Mouse (Mus musculus): ENCODE data around the gene Slain1. TPM values are rescaled to one million over a fixed set of nuclear protein-coding genes. Genes with fewer than 3 reads are reported as not detected.

Slain1 gene
- polyA plus RNA-seq, 1 experiment from 2014 or later: 20.6 TPM

DNA sequence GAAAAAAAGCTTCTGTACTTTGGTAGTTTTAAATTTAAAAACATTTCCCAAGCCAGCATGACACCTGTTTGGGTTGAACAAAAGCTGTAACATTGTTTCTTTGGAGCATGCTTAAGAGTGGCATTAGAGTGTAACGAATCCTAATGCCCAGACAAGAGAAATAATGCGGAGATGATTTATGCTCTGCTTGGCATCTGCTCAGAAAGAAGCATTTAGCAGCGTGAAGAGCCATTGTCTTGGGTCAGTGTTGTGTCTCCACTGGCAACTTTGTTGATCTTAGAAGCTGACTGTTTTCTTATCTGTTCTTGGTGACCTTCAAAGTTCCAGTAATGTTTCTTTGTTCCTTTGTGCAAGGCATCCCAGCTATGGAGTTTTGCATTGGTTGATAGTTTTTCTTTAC, 6.1 kb upstream of the Slain1 start:
- Histone ChIP-seq H3K27me3 (replicated peaks; ENCODE audit: control insufficient read depth, insufficient read depth, low read length) (no peaks in the 10 kb centered on the region), H3K4me3 (replicated peaks; ENCODE audit: low read length) (no peak overlapping the region), H3K27ac (ENCODE audit: low read length) (no peak overlapping the region), H3K4me2 (ENCODE audit: low read length) (no peak overlapping the region), H3K9ac (replicated peaks; ENCODE audit: low read depth, low read length) (no peak overlapping the region), H3K9me3 (ENCODE audit: control insufficient read depth, low read length) (no peaks in the 10 kb centered on the region), H3K36me3 (ENCODE audit: control insufficient read depth, insufficient read depth) (no peaks in the 10 kb centered on the region), H3K4me1 (replicated peaks; ENCODE audit: control insufficient read depth, insufficient read depth, low read length) (peaks cover 5% of the 10 kb centered on the region)
- 54% methylated on average over 3 of the region's 3 CpGs for WGBS
- ATAC-seq: no peak

DNA sequence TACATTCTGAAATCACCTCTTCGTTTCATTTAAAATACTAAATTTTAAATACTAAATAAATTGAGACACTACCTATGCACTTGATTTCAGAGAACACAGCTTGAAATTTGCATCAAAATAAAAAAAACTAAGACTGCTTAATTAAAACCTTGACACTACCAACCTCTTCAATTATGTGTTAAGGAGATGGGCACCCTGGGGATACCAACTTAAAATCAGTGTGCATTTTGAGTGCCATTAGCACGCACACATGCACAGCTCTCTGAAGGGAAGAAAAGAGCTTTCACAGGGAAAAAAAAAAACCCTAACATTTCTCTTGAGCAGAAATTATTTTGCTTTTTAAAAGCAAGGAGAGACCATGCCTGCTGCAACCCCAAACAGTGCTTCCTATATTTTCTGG, 2.0 kb upstream of the Slain1 start:
- WGBS: 19% methylated on average over 2 of the region's 2 CpGs
- Histone ChIP-seq H3K9me3 (ENCODE audit: control insufficient read depth, low read length) (no peaks in the 10 kb centered on the region), H3K4me1 (replicated peaks; ENCODE audit: control insufficient read depth, insufficient read depth, low read length) (peaks cover 29% of the 10 kb centered on the region), H3K4me2 (ENCODE audit: low read length) (no peak overlapping the region), H3K36me3 (ENCODE audit: control insufficient read depth, insufficient read depth) (no peaks in the 10 kb centered on the region), H3K27ac (ENCODE audit: low read length) (peak overlapping the region; percentile 74), H3K9ac (replicated peaks; ENCODE audit: low read depth, low read length) (no peak overlapping the region), H3K4me3 (replicated peaks; ENCODE audit: low read length) (no peak overlapping the region), H3K27me3 (replicated peaks; ENCODE audit: control insufficient read depth, insufficient read depth, low read length) (no peaks in the 10 kb centered on the region)
- no peak for ATAC-seq

DNA sequence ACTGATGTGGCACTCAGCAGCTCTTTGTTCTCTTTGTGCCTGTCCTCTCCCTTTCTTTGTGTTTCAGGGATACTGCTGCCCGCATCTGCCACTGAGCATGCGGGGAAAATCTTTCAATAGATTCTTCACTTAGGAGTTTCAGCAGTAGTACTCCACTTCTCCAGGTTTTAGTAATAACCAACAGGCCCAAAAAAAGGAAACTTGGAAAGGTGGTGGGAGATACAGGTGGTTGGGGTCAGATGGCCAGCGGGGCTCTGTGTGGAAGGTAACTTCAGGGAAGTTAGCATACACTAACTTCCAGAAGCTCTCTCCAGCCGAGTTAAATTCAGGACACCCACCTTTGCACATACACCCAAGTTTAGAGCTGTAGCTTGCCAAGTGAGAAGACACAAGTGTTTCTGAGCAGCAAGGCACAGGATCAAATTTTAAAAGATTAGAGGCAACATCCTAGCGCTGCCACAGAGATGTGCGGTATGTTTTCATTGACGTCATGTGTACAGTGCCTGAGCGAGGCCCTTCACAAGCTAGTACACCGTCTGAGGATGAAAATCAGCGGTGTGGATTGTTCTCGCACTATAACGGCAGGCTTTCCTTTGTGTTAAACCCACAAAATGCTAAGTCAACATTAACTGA, 1.3 kb upstream of the Slain1 start:
- Histone ChIP-seq H3K4me1 (replicated peaks; ENCODE audit: control insufficient read depth, insufficient read depth, low read length) (peaks cover 35% of the 10 kb centered on the region), H3K4me2 (ENCODE audit: low read length) (peak overlapping the region; percentile 78), H3K9ac (replicated peaks; ENCODE audit: low read depth, low read length) (no peak overlapping the region), H3K9me3 (ENCODE audit: control insufficient read depth, low read length) (no peaks in the 10 kb centered on the region), H3K4me3 (replicated peaks; ENCODE audit: low read length) (peak overlapping the region; percentile 18), H3K27ac (ENCODE audit: low read length) (peak overlapping the region; percentile 74), H3K27me3 (replicated peaks; ENCODE audit: control insufficient read depth, insufficient read depth, low read length) (no peaks in the 10 kb centered on the region), H3K36me3 (ENCODE audit: control insufficient read depth, insufficient read depth) (no peaks in the 10 kb centered on the region)
- WGBS: 9% methylated on average over 12 of the region's 12 CpGs
- no peak for ATAC-seq

DNA sequence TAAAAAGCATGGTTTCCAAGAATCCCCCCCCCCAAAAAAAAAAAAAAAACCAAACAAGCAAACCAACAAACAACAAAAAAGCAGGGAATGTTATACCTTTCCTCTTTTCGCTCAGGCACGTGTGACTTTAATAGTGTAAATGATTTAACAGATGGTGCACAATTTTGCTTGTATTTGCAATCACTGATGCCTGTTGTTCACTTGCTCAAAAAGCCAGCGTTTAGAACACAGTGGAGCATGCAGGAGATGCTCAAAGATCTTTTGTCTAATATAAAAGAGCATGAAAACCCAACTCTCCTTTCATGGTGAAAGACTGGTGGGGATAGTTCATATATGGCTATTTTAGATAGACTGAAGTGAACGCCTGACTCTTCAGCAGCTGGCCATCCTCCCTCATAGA, 726 bp upstream of the Slain1 start:
- Histone ChIP-seq H3K9me3 (ENCODE audit: control insufficient read depth, low read length) (no peaks in the 10 kb centered on the region), H3K4me2 (ENCODE audit: low read length) (peak overlapping the region; percentile 78), H3K27ac (ENCODE audit: low read length) (peak overlapping the region; percentile 99), H3K9ac (replicated peaks; ENCODE audit: low read depth, low read length) (peak overlapping the region; percentile 97; the same call in 1 of the 2 replicates), H3K27me3 (replicated peaks; ENCODE audit: control insufficient read depth, insufficient read depth, low read length) (no peaks in the 10 kb centered on the region), H3K4me1 (replicated peaks; ENCODE audit: control insufficient read depth, insufficient read depth, low read length) (peaks cover 39% of the 10 kb centered on the region), H3K36me3 (ENCODE audit: control insufficient read depth, insufficient read depth) (no peaks in the 10 kb centered on the region), H3K4me3 (replicated peaks; ENCODE audit: low read length) (peak overlapping the region; percentile 99)
- WGBS: 22% methylated on average over 4 of the region's 4 CpGs
- no peak for ATAC-seq

DNA sequence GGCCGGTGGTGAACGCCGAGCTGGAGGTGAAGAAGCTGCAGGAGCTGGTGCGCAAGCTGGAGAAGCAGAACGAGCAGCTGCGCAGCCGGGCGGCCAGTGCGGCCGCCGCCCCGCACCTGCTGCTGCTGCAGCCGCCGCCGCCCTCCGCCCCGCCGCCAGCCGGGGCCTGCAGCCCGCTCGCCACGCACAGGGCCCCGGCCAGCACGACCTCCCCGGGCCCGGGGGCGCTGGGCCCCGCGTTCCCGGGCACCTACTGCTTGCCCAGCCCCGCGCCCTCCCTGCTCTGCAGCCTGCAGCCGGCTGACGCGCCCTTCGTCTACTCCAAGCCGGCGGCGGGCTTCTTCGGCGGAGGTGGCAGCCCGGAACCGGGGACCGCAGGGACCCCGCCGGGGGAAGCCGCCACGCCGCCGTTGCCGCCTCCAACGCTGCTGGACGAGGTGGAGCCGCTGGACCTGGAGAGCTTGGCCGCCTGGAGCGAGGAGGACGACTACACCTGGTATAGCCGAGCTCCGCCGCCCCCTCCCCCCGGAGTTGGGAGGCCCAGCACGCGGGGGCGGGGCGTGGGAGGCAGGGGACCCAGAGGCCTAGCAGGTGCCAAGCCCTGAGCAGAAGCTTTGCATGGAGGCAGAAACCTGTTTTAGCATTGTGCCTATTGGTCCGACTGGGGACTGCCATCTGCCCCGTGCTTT, 529 bp downstream of the Slain1 start:
- Histone ChIP-seq H3K4me3 (replicated peaks; ENCODE audit: low read length) (peak overlapping the region; percentile 99), H3K9me3 (ENCODE audit: control insufficient read depth, low read length) (no peaks in the 10 kb centered on the region), H3K27me3 (replicated peaks; ENCODE audit: control insufficient read depth, insufficient read depth, low read length) (no peaks in the 10 kb centered on the region), H3K36me3 (ENCODE audit: control insufficient read depth, insufficient read depth) (no peaks in the 10 kb centered on the region), H3K27ac (ENCODE audit: low read length) (peak overlapping the region; percentile 99), H3K4me2 (ENCODE audit: low read length) (peak overlapping the region; percentile 78), H3K4me1 (replicated peaks; ENCODE audit: control insufficient read depth, insufficient read depth, low read length) (peaks cover 50% of the 10 kb centered on the region), H3K9ac (replicated peaks; ENCODE audit: low read depth, low read length) (peak overlapping the region; percentile 97)
- ATAC-seq: peak; percentile 54
- under 1% methylated on average over 47 of the region's 67 CpGs for WGBS

DNA sequence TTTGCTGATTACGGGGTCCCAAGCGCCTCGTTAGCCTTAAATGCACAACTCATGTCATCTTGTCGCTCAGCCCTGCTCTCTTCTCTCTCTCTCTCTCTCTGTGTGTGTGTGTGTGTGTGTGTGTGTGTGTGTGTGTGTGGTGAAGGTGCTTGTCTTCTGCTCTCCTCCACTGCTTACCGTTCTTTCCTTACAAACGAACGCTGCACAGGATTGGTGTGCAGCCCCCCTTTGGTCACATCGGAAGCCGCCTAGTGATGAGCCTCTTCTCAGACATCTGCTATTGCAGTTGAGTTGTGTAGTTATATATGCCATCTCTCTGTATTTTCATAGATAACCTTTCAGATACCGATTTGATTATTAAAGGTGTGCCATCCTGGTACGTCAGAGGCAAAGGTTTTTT, 1.1 kb downstream of the Slain1 start:
- WGBS: 3% methylated on average over 11 of the region's 11 CpGs
- peak; percentile 9; the same call in 1 of the 2 replicates for ATAC-seq
- Histone ChIP-seq H3K4me2 (ENCODE audit: low read length) (peak overlapping the region; percentile 78), H3K9ac (replicated peaks; ENCODE audit: low read depth, low read length) (peak overlapping the region; percentile 97), H3K4me3 (replicated peaks; ENCODE audit: low read length) (peak overlapping the region; percentile 99), H3K27ac (ENCODE audit: low read length) (peak overlapping the region; percentile 99), H3K9me3 (ENCODE audit: control insufficient read depth, low read length) (no peaks in the 10 kb centered on the region), H3K4me1 (replicated peaks; ENCODE audit: control insufficient read depth, insufficient read depth, low read length) (peaks cover 54% of the 10 kb centered on the region), H3K36me3 (ENCODE audit: control insufficient read depth, insufficient read depth) (no peaks in the 10 kb centered on the region), H3K27me3 (replicated peaks; ENCODE audit: control insufficient read depth, insufficient read depth, low read length) (no peaks in the 10 kb centered on the region)

DNA sequence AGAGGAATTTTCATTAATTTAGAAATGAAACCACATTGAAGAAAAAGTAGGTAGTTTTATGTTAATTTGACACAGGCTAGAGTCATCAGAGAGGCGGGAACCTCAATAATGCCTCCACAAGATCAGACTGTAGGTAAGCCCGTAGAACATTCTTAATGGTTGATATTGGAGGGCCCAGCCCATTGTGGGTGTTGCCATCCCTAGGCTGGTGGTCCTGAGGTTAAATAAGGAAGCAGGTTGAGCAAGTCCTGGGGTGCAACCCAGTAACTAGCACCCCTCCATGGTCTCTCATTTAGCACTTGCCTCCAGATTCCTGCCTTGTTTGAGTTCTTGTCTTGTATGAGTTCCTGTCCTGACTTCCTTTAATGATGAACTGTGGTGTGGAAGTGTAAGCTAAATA, 1.5 kb downstream of the Slain1 start:
- ATAC-seq: no peak
- 36% methylated on average over 2 of the region's 2 CpGs for WGBS
- Histone ChIP-seq H3K4me2 (ENCODE audit: low read length) (peak overlapping the region; percentile 78), H3K9me3 (ENCODE audit: control insufficient read depth, low read length) (no peaks in the 10 kb centered on the region), H3K27ac (ENCODE audit: low read length) (peak overlapping the region; percentile 99), H3K27me3 (replicated peaks; ENCODE audit: control insufficient read depth, insufficient read depth, low read length) (no peaks in the 10 kb centered on the region), H3K9ac (replicated peaks; ENCODE audit: low read depth, low read length) (peak overlapping the region; percentile 97), H3K4me1 (replicated peaks; ENCODE audit: control insufficient read depth, insufficient read depth, low read length) (peaks cover 59% of the 10 kb centered on the region), H3K36me3 (ENCODE audit: control insufficient read depth, insufficient read depth) (no peaks in the 10 kb centered on the region), H3K4me3 (replicated peaks; ENCODE audit: low read length) (peak overlapping the region; percentile 99)

DNA sequence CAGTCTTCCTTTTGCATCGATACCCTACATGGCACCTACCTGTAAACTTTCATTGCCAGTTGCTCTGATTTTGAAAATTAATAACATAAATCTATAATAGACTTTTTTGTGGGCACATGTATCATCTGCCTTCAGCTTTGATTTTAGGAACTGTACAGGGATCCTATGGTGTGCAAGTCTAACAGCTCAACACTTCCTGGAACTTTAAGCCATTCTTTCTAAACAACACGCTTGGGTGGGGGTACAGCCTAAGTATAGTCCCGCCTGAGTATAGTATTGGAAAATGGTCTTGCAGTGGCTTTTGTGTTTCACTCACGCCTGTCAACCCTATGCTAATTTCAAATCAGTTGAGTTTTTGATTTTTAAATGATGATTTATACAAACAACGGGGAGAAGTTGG, 2.5 kb downstream of the Slain1 start:
- H3K27me3 ChIP-seq (replicated peaks; ENCODE audit: control insufficient read depth, insufficient read depth, low read length): no peaks in the 10 kb centered on the region
- H3K36me3 ChIP-seq (ENCODE audit: control insufficient read depth, insufficient read depth): no peaks in the 10 kb centered on the region
- peak overlapping the region; percentile 78 for H3K4me2 ChIP-seq (ENCODE audit: low read length)
- no peak for ATAC-seq
- 74% methylated on average over 5 of the region's 5 CpGs for WGBS
- no peaks in the 10 kb centered on the region for H3K9me3 ChIP-seq (ENCODE audit: control insufficient read depth, low read length)
- H3K9ac ChIP-seq (replicated peaks; ENCODE audit: low read depth, low read length): no peak overlapping the region
- H3K4me1 ChIP-seq (replicated peaks; ENCODE audit: control insufficient read depth, insufficient read depth, low read length): peaks cover 62% of the 10 kb centered on the region
- H3K27ac ChIP-seq (ENCODE audit: low read length): no peak overlapping the region
- peak overlapping the region; percentile 99 for H3K4me3 ChIP-seq (replicated peaks; ENCODE audit: low read length)

DNA sequence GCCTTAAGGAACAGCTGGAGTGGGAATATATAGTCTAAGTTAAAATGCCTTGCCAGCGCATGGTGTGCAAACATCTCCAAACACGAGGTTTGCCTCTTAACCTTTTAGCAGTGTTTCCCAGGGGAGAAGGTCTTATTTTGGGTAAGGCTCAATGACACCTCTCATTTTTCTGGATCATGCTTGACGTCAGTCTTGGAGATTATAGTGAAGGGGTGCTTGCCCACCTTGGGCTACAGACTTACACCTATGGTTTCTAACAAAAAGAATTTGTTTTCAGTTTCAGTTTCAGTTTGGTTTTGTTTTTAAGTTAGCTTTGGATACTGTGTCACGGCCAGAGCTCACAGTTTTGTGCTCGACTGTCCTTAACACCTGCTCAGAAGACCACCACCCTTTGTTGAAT, 3.8 kb downstream of the Slain1 start:
- peak overlapping the region; percentile 26 for H3K4me3 ChIP-seq (replicated peaks; ENCODE audit: low read length)
- H3K9me3 ChIP-seq (ENCODE audit: control insufficient read depth, low read length): no peaks in the 10 kb centered on the region
- H3K36me3 ChIP-seq (ENCODE audit: control insufficient read depth, insufficient read depth): peaks cover 11% of the 10 kb centered on the region
- H3K4me2 ChIP-seq (ENCODE audit: low read length): peak overlapping the region; percentile 78
- H3K27me3 ChIP-seq (replicated peaks; ENCODE audit: control insufficient read depth, insufficient read depth, low read length): no peaks in the 10 kb centered on the region
- 67% methylated on average over 5 of the region's 5 CpGs for WGBS
- peaks cover 58% of the 10 kb centered on the region for H3K4me1 ChIP-seq (replicated peaks; ENCODE audit: control insufficient read depth, insufficient read depth, low read length)
- no peak for ATAC-seq
- no peak overlapping the region for H3K27ac ChIP-seq (ENCODE audit: low read length)
- H3K9ac ChIP-seq (replicated peaks; ENCODE audit: low read depth, low read length): no peak overlapping the region
